Mouse (Mus musculus): ENCODE results near the gene Rpia.

DNA sequence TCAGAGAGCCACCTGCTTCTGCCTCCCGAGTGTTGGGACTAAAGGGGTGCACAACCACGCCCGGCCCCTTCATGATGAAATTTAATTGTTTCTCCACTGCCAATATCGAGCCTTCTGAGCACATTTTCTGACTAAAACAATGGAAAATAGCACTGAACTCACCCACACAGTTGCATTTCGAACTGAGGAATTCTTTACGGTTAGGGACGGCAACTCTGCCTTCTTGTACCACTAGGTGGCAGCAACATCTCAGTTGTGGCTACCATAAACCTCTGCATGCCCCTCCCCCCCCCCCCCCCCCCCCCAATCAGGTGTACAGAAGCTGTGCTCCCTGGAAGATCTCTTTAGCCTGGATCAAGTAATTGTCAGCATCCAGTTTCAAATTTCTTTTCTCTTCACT is 13.2 kb upstream of the Rpia start:
- TF ChIP-seq POLR2A (IDR thresholded peaks at IDR 0.05; ENCODE audit: extremely low read depth, insufficient read depth, low read length) (no peak), CTCF (IDR thresholded peaks at IDR 0.05; ENCODE audit: extremely low read depth, insufficient read depth, low read length) (peak; percentile 62)
